Mouse (Mus musculus) large intestine, adult 2 months (tissue): ENCODE data around the gene Zcchc12. TPM values are rescaled to one million over a fixed set of nuclear protein-coding genes. Genes with fewer than 3 reads are reported as not detected.
A peak's percentile ranks its signal among the peaks of the same experiment; 100 is the strongest.

ENCODE experiments used
- DNase-seq: peaks from one replicate; pipeline ENCODE4 v3.0.0-alpha.2; 2012; ENCODE audit warnings: low read depth, low spot score
- WGBS: fragments of 180-500 bp; shearing (Covaris S2); methylation state at CpG from one replicate; pipeline ENCODE4 v1.1.7; 2018; 5-methylcytosine and 5-hydroxymethylcytosine counted together
- polyA plus RNA-seq: library from polyadenylated mRNA; depleted of rRNA; stranded (reverse); fragments of >200 nt; gene quantifications from 2 replicates; pipeline ENCODE4 v1.2.3, GENCODE M21; 2012; rRNA removed

Zcchc12 gene
- 0.43 and 0.73 TPM in 2 replicates for polyA plus RNA-seq

DNA sequence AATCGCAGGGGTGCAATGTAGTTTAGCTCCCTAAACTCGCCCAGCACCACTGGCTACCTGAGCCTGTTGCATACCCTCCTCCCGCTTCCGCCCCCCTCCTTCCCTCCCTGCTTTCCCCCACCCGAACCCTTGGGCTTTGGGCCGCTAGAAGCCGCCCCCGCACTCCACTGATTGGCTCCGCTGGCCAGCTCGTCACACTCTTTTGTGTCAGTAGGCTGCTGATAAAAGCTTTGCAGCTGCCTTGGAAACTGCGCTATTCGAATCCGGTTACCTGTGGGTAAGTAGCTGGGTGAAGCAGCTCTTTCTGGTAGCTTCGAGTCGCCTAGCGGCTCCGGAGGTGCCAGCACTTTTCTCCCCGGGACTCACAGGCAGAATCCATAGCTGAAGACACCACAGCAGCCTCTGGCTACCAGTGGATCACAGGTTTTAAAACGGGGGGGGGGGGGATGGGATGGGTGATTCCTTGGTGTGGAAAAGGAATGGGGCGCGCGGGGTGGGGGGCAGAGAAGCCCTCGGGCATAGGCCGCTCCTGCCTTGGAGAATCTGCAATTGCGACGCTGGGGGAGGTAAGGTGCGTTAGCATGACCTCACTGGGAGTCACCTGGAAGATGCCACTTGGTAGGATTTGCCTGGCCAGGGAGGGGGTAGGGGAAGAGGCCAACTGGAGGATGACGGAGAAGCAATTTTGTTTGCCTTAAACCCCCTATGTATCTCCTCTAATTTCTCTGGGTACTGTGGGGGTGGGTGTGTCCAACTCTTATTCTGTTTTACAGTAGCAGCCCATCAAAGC lies at the start of gene Zcchc12:
TSS of gene Zcchc12 (plus strand) at position 169 of the 790 bp plus-strand sequence.
- no peak for DNase-seq
- WGBS = 25% methylated on average over 27 of the region's 28 CpGs

DNA sequence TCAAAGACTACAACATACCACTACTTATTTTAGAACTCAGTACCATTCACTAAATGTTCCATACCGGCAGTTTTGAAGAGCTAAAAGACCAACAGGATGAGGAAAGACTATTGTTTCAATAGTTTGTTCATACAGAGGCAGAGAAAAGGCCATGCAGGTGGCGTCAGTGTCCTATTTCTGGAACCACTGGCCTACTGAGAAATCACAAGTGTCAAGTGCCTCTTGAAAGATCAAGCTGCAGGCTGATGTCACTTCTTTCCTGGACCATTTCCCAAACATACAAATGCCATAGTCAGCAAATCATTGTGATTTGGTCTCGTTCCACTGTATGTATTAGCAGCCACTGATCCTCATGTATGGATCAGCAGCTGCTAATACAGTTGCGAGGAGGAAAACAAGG lies 49.0 kb upstream of the Zcchc12 start:
- 65% methylated on average over 4 of the region's 4 CpGs for WGBS
- no peak for DNase-seq

DNA sequence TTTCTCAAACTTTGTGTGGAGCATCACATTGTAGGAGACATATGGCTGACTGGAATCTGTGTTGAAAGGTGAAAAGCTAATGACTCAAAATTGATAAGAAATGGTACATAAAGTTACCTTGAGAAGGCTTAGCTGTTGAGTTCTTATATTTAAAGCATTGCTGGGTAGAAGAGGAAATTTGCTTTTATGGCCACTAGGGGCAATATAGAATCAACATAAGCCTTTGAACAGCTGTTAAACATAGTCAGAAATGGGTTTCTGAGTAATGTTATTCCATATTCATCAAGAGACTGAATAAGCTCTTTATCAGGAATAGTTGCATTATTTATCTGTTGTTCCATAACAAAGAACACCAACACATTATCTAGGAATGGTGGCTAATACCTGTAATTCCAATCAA lies 45.6 kb upstream of the Zcchc12 start:
- DNase-seq = no peak

DNA sequence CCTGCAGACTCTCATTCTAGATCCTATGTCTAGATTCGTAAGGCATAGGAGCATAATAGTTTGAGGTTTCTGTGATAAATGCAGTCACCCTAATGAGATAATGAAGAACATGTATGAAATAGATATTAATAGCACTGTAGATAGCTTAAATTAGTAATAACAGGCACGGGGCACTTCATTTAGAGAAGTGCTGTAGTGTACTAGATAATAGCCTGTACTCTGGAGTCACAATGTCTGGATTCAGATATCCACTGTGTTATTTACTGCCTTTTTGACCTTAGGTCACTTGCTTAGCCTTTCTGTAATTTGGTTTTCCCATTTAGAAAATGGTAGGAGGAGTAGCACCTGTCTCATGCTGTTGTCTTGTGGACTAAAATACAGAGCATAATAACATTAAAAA lies 39.0 kb upstream of the Zcchc12 start:
- no peak for DNase-seq
- 79% methylated on average over 2 of the region's 2 CpGs for WGBS

DNA sequence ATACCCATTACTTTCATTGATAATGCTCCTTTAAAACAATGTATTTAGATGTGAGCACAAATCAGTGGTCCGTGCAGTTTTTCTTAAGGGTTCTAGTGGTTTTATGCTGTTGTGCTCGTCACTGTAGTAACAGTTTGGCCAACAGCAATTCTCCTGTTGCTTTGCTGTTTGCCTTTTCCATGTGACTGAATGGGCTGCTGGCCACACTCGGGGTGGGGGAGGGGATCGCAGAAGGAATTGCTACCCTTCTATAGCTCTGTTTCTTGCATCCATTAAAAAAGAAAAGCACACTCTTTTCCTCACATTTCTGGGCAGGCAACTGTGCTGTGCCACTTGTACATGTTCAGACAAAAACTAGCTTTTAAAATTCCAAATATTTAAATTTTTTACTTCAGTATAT lies 34.1 kb upstream of the Zcchc12 start:
- 52% methylated on average over 4 of the region's 4 CpGs for WGBS
- DNase-seq = no peak

DNA sequence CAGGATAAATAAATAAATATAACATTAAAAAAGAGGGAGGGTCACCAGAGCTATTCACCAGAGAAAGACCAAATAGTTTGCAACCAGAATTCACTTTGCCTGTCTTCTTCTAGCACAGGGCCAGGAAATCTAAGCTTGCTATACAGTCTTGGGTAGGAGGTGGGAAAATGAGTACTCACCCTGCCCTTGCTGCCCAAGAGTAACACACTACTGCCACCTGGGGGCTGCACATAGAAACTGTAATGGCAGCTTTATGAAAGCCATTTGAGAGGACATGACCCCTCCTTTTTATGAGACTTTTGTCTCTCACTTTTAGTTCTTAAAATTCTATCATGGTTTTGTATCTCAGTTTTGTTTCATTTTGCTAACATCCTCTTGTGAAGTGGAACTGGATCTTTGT lies 12.1 kb upstream of the Zcchc12 start:
- peak; percentile 0 for DNase-seq

DNA sequence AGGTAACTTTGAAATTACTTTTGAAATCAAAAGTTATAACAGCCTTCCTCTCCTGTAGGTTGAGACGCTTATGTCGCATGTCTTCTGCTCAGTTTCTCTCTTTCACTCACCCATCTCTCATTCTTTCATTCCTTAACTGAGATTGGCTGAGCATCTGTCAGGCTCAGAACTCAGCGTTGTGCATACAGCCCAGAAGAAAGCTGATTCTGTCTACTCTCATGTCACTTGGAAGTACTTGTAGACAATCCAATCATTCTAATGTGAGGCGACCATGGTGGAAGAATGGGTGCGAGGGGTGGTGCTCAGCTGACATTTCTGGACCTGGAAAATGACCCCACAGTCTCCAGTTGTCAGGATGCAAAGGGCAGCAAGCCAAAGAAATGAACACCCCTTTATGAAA lies 9.7 kb upstream of the Zcchc12 start:
- no peak for DNase-seq

DNA sequence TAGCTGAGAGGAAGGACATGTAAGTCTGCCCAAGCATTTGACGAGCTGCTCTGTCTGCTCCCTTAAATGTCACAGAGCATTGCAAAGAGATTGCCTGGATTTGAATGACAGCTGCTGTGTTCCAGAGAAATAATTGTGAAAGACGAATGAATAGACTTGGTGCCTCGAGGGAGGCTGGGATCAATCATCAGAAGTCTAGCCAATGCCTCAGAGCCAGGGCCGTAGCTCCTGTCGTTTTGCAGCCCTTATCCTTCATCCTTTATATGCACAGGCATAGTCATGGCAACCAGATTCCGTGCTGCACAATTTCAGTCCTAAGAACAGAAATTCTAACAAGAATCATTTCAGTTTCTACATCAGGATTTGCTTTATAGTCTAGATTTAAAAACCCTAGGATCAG lies 9.3 kb upstream of the Zcchc12 start:
- 59% methylated on average over 6 of the region's 6 CpGs for WGBS
- DNase-seq = no peak

More for the DNA sequence above, 9.7 kb upstream of the Zcchc12 start:
- 62% methylated on average over 5 of the region's 5 CpGs for WGBS

DNA sequence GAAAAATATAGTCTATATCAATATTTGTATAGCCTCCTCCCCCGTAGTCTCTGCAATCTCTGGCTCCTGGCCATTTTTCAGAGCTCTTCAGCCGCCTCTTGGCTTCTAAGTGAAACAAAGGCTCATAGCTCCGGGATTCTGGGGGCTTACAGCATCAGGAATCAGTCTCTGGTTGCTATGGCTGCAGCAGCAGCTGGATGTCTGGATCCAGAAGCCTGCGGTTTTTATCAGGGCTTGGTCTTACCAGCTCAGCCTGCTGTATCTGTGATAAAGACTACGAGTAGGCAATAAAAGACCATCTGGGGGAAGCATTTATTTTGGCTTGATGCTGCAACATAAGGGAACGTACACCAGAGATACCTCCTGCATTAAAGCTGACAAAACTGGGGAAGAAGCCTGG lies 1.8 kb upstream of the Zcchc12 start:
- DNase-seq = no peak
- WGBS = 21% methylated on average over 6 of the region's 6 CpGs

DNA sequence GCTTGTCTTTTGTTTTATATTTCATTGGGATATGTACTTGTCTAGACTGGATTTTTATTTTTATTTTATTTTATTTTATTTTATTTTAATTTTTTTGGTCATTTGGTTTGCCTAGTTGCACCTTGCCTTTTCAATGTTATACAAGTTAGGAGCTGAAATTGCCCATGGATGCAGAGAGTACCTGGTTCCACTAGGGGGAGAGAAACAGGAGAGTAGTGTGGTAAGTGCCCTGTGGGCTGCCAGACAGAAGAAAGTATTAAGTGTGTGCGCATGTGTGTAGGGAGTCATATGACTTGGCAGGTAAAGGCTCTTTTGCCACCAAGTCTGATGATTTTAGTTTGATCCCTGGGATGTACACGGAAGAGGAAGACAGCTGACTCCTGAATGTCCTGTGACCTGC lies 13.8 kb downstream of the Zcchc12 start:
- DNase-seq = no peak
- 69% methylated on average over 2 of the region's 2 CpGs for WGBS

DNA sequence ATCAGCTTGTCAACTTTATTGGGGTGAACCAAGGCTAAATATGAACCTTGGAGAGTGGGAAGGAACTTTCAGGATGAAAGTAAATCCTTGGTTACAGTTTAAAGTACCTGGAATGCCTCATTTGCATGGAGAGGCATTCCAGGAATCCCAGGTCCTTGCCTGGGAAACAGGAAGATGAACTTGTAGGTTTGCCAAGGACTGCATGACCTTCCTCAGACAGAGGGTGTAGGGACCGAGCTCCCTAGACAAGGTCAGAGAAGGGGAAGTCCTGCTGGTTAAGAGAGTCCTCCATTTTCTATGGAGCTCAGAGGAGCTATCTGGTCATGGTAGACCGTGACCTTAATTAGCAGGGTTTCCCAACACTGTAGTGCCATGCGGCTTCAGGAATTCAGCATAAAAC lies 15.5 kb downstream of the Zcchc12 start:
- DNase-seq = no peak
- 81% methylated on average over 3 of the region's 3 CpGs for WGBS

DNA sequence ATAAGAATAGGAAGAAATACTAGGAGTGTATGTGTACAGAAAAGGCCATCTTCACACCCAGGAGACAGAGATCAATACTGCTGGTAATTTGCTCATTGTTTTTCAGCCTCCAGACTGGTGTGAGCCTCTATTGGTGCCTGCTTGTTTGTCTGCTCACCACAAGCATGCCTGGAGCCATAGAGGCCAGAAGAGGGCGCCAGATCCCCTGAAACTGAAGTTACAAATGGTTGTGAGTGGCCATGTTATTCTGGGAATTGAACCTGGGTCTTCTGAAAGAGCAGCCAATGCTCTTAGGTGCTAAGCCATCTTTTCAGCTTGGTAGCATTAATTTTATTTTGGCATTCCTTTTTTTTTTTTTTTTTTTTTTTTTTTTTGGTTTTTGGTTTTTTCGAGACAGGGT lies 25.7 kb downstream of the Zcchc12 start:
- DNase-seq = no peak
- 67% methylated on average over 2 of the region's 2 CpGs for WGBS

DNA sequence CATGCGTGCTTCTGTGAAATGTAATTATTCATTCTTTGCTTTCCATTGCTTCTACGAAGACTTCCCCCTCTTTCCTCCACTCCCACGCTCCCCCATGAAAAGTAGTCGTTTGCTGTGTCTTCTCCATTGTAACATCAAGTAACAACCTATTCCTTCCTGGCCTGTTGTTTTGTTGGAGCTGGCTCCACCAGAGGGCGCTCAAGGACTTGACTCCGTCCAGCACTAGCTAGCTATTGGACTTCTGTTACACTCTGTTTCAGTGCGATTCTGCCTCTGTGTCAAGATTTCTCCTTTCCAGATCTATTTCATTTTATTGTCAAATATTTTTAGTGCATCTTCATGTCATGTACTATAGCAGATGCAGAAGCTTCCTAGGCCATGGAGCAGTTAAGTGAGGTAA lies 30.1 kb downstream of the Zcchc12 start:
- DNase-seq = no peak
- 18% methylated on average over 7 of the region's 7 CpGs for WGBS

DNA sequence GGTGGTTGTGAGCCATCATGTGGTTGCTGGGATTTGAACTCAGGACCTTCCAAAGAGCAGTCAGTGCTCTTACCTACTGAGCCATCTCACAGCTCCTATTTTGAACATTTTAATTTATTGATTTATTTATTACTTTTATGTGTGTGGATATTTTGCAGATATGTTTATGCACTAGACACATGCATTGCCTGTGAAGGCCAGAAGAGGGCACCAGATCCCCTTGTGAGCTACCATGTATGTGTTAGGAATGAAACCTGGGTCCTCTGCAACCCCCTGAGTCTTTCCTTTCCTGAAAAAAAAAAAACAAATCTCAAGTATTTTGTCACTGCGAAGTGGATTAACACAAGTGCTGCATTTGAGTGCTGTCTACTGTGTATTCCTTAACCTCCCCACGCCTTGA lies 30.9 kb downstream of the Zcchc12 start:
- 64% methylated on average over 2 of the region's 2 CpGs for WGBS
- DNase-seq = no peak

DNA sequence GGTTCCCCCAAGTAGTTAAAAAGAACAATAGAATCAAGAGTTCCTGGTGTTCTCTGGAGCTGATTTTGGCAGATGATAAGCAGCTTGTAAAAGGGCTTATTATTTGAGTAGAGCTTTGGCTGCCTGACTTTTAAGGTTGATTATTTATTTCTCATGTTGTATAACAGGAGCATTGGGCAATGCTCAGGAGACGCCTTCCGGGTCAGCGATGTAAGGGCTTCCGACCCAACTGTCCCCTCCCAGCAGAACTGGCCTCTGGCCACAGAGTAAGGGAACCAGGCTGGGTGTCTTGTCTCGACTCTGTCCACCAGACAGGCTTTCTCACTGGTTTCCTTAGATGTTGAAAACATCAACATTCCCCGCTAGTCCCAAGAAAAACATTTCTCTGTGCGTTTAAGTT lies 33.2 kb downstream of the Zcchc12 start:
- no peak for DNase-seq
- 27% methylated on average over 7 of the region's 7 CpGs for WGBS

DNA sequence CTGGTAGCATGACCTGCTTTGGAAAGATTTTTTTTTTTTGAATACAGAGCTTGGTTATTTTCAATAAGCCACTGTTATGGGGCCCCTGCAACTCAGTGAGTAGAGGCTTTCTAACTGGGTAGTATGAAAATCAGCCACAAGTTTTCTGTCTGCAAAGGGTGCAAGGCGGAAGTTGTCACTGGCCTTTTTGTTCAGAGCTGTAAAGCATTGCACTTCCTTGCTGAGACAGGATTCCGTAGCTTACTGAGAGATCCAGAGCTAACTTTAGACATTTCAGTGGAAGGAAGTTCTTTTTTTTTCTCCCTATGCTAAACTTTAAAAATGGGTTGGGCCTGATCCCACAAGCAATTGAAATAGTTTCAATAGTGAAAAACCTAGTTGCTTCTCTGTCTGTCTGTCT lies 33.6 kb downstream of the Zcchc12 start:
- WGBS = 38% methylated on average over 2 of the region's 2 CpGs
- no peak for DNase-seq

DNA sequence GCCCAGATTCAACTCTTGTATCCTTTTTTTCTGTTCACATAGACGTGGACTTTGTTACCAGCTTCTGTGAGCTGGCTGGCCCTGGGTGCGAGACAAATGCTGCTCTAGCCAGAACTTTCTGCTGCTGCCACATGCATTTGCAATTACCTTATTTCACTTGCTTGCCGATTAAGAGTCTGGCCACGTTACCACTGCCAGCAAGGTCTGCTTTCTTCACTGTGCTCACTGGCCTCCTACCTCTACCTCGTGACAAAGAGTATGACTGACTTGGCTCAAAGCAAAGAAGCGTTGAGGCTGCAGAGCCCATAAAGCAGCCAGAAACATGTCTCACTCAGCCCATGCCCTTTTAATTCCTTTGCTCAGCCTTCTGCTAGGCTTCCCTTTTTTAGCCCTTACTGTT lies 39.9 kb downstream of the Zcchc12 start:
- DNase-seq = no peak
- 84% methylated on average over 6 of the region's 6 CpGs for WGBS

Other genes with a start within 250 kb of the Zcchc12 start
- gene Il13ra1, start 83.8 kb upstream of the Zcchc12 start, polyA plus RNA-seq = 14.9 and 23.3 TPM in 2 replicates
- gene Lonrf3, start 132.4 kb downstream of the Zcchc12 start, polyA plus RNA-seq = 0.67 and 1.6 TPM in 2 replicates
- not detected in 2 replicates for gene Gm6268, start 205.4 kb downstream of the Zcchc12 start, polyA plus RNA-seq